Mouse (Mus musculus) bone marrow, adult 2 months (tissue): ENCODE results near the gene Tdrkh. TPM values are rescaled to one million over a fixed set of nuclear protein-coding genes. Genes with fewer than 3 reads are reported as not detected.

ENCODE experiments used
- H3K27ac ChIP-seq: fragments of 200-500 bp; 2 replicates; pipeline ENCODE4 v1.5.1; 2012; ENCODE audit warnings: low read depth, mild to moderate bottlenecking, control low read depth, inconsistent platforms, low read length; ENCODE audit not compliant: control insufficient read depth, poor library complexity, insufficient read depth
- H3K4me1 ChIP-seq: fragments of 200-500 bp; 2 replicates; pipeline ENCODE4 v1.6.1; 2011; ENCODE audit warnings: low read length; ENCODE audit not compliant: control insufficient read depth, insufficient read depth
- H3K4me3 ChIP-seq: fragments of 200-500 bp; replicated peaks from 2 replicates; pipeline ENCODE3; 2011; ENCODE audit warnings: mild to moderate bottlenecking, low read depth, low read length, control low read depth; ENCODE audit not compliant: control insufficient read depth
- CTCF ChIP-seq: fragments of 200-500 bp; IDR thresholded peaks from 2 replicates; pipeline ENCODE4 v1.5.1; 2011; ENCODE audit warnings: low read length, control low read depth; ENCODE audit not compliant: control insufficient read depth, insufficient read depth
- POLR2A ChIP-seq: fragments of 200-500 bp; IDR thresholded peaks from 2 replicates; pipeline ENCODE4 v1.6.1; 2011; ENCODE audit warnings: low read depth, mild to moderate bottlenecking, control low read depth, low read length, borderline replicate concordance; ENCODE audit not compliant: control insufficient read depth
- WGBS: fragments of 180-500 bp; shearing (Covaris S2); methylation state at CpG from one replicate; pipeline ENCODE4 v1.1.7; 2018; 5-methylcytosine and 5-hydroxymethylcytosine counted together
- polyA plus RNA-seq: library from polyadenylated mRNA; stranded (reverse); fragments of >200 nt; gene quantifications from 2 replicates; pipeline ENCODE4 v1.2.4, GENCODE M21; 2011; ENCODE audit warnings: low replicate concordance; ENCODE audit not compliant: missing spikeins, insufficient read depth, insufficient read length

The Tdrkh gene
- polyA plus RNA-seq, 1 experiment = 3.4 TPM

DNA sequence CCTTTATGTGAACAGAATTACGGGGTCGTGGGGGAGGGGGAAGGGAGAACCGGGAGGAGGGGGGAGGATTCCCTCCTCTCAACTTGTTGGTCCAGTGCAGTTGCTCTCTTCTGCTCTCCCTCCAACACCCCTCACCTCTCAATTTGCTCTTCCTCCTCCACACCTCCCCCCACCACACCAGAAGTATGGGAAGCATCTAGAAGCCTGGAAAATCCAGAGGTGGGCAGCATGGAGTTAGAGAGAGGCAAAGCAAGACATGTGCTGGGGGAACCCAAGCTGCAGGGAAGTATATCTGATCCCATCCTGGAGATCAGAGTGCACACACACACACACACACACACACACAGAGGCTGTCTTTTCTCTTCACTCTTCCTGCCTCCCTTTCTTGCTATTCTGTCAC lies 41.0 kb upstream of the Tdrkh start:
- H3K27ac ChIP-seq = no peak overlapping the region
- 19% methylated on average over 3 of the region's 3 CpGs for WGBS
- no peak overlapping the region for H3K4me3 ChIP-seq
- H3K4me1 ChIP-seq = no peaks in the 10 kb centered on the region
- TF ChIP-seq POLR2A (no peak), CTCF (no peak)

DNA sequence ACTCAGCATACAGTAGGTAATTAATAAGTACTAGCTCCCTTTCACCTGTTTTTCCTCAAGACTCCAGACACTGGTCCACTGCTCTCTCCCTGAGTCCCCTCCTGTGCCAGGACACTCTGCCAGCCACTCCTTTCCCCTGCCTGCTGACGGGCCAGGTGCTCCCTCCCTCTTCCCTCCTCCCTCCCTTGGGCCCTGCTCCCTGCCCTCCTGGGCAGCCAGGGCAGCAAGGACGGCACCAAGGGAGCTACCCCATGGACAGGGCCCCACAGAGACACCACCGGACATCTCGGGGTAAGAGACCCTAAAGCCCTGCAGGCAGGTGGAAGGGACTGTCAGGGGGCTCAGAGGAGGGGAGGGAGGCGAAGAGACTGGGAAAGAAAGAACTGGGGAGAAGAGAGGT lies 40.4 kb upstream of the Tdrkh start, which contains the start of gene Rorc:
TSS of gene Rorc (plus strand) at position 154 of the 400 bp plus-strand sequence.
- Histone ChIP-seq H3K4me1 (no peaks in the 10 kb centered on the region), H3K4me3 (no peak within 1 kb of the TSS), H3K27ac (no peak within 1 kb of the TSS)
- no peak for TF ChIP-seq POLR2A
- TF ChIP-seq CTCF = no peak
- 53% methylated on average over 5 of the region's 5 CpGs for WGBS

- TF ChIP-seq CTCF (no peak), POLR2A (no peak)
- Histone ChIP-seq H3K4me3 (no peak overlapping the region), H3K27ac (no peak overlapping the region), H3K4me1 (no peaks in the 10 kb centered on the region)
- WGBS = 12% methylated on average over 10 of the region's 10 CpGs
Observed at GRCm38 (mm10) chr3:94373090-94373489, 40.0 kb upstream of the Tdrkh start.

DNA sequence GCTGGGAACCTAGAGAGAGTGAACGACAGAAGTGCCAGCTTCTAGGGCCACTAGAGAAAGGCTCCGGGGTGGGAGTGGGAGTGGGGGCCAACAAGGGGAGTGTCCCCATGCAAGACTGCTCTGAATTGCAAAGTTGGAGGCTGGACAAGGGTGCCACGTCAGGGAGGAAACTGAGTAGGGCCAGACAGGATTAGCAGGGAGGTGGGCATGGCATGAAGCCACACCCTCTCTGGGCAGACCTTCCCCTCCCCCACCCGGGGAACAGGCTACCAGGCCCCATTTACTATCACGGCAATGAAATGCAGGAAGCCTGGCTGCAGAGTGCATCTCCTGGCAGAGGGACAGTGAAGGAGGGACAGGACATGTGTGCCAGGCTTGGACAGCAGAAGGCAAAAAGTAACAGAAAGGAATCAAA lies 39.5 kb upstream of the Tdrkh start:
- Histone ChIP-seq H3K4me3 (no peak overlapping the region), H3K4me1 (no peaks in the 10 kb centered on the region), H3K27ac (no peak overlapping the region)
- 1% methylated on average over 5 of the region's 5 CpGs for WGBS
- TF ChIP-seq POLR2A (no peak), CTCF (no peak)

- no peak for TF ChIP-seq POLR2A
- no peak for TF ChIP-seq CTCF
- H3K4me3 ChIP-seq = no peak overlapping the region
- H3K27ac ChIP-seq = no peak overlapping the region
- H3K4me1 ChIP-seq = no peaks in the 10 kb centered on the region
Observed at GRCm38 (mm10) chr3:94374636-94375035, 38.4 kb upstream of the Tdrkh start.

DNA sequence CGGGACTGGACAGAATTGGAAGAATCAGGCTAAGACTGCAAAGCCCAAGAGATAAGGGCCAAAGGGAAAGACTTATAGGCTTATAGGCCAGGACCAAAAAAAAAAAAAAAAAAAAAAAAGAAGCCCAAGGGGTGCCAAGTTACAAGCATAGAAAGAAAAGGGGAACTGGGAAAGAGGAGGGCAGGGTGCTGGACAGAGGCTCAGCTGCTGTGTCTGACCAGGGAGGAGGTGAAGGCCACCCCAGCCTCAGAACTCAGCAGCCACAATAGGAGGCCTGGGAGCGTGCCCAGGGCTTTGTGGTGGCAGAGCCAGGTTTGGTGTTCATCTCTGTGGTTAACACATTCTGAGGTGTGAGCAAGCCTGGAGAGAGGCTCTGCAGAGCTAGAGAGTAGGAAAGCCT lies 37.9 kb upstream of the Tdrkh start:
- Histone ChIP-seq H3K4me1 (no peaks in the 10 kb centered on the region), H3K4me3 (no peak overlapping the region), H3K27ac (no peak overlapping the region)
- WGBS = 33% methylated on average over 2 of the region's 2 CpGs
- no peak for TF ChIP-seq POLR2A
- TF ChIP-seq CTCF = no peak

DNA sequence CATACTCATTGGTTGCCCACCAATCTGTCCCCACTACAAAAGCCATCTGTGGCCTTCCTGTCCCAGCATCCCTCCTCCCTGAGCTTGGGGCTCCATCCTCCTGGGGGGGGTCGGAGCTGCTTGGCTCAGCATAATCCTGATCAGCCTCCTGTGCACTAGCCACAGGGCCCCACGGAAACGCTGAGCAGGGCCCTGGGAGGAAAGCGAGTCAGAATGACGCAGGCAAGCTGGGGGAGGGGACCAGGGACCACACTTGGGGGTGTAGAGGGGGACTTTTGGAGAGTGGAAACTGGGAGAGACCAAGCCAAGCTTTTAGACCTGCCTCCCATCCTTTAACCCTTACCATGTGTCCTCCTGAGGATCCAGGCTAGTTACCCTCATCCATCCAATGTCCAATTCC lies 37.2 kb upstream of the Tdrkh start:
- H3K4me1 ChIP-seq = no peaks in the 10 kb centered on the region
- TF ChIP-seq POLR2A (no peak), CTCF (no peak)
- no peak overlapping the region for H3K27ac ChIP-seq
- no peak overlapping the region for H3K4me3 ChIP-seq
- 59% methylated on average over 5 of the region's 5 CpGs for WGBS

DNA sequence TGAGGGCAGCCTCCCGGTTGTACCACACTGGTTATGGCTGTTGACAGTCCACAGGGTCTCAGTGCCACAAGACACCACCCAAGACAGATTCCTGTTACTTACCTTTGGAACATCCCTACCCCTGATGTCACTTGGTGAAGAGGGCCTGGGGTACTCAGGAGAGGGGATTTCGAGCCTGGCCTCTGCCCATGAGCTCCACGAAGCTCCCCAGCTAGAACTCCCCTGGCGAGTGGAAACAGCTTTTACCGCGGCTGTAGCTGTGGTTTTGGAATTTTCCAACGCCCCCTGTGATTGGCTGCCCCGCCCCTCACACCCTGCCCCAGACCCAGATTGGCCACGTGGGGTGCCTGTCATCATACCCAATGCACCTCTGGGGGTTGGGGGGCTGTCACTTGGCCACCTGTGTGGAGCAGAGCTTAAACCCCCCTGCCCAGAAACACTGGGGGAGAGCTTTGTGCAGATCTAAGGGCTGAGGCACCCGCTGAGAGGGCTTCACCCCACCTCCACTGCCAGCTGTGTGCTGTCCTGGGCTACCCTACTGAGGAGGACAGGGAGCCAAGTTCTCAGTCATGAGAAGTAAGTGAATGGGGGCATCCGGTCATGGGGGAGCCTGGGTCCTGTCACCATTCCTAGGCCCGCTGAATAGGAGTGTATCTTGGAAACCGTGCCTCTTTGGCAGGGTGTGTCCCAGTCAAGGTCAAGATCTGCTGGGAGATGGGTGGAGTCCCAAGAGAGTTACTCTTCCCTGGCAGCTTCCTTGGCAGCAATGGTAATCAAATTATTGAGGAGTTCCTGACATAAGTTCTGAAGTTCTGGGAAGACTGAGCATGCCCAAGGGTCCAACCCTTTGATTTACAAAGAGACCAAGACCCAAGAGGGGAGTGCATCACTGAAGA lies 35.8 kb upstream of the Tdrkh start:
- 29% methylated on average over 13 of the region's 13 CpGs for whole genome bisulfite sequencing
- H3K4me3 ChIP-seq = no peak overlapping the region
- no peak for TF ChIP-seq CTCF
- TF ChIP-seq POLR2A = no peak
- H3K4me1 ChIP-seq = no peaks in the 10 kb centered on the region
- no peak overlapping the region for H3K27ac ChIP-seq

DNA sequence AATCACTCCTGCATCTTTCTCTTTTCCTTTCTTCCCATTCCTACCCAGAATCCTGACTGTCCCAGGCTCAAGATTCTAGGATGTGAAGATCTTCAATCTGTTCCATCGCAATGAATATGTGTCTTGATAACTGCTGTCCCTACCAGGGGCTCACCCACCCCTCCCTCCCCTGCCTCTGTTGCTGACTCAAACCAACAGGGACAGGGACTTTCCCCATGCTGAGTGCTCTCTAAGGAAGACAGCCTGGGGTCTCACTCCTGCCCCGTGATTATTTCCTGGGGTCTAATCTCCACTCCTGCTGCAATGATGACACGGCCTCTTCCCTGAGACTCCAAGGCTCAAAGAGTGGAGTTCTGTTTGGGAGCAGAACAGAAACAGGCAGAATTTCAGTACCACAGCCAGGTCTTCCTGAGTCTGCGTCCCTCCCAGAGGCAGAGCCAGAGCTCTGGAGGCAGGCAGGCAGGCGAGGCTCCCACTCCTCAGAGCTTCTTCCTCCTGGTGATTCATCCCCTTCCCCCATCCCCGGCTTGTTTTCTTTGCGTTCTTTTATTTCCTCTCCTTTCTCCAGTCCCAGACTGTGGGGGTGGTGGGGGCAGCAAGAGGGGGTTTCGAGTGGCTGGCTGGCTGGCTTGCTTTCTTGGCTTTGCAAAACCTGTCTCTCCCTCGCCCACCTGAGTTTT lies 33.1 kb upstream of the Tdrkh start:
- no peaks in the 10 kb centered on the region for H3K4me1 ChIP-seq
- WGBS = 47% methylated on average over 9 of the region's 9 CpGs
- no peak overlapping the region for H3K4me3 ChIP-seq
- no peak for TF ChIP-seq CTCF
- no peak for TF ChIP-seq POLR2A
- H3K27ac ChIP-seq = no peak overlapping the region
